Mouse (Mus musculus): Measurements from ENCODE around the gene Apof. TPM values are rescaled to one million over a fixed set of nuclear protein-coding genes. Genes with fewer than 3 reads are reported as not detected.

Apof gene
- not detected for polyA plus RNA-seq (2017; shearing (Covaris generic))

GRCm38 (mm10) chr10:128268371-128268770, at the start of gene Apof:
Gene Apof, plus strand, starts transcription at chr10:128268671.

GRCm38 (mm10) chr10:128225538-128225937, 42.9 kb upstream of the Apof start, which contains the start of gene Mip:
Gene Mip, plus strand, starts transcription at chr10:128225838.

DNA sequence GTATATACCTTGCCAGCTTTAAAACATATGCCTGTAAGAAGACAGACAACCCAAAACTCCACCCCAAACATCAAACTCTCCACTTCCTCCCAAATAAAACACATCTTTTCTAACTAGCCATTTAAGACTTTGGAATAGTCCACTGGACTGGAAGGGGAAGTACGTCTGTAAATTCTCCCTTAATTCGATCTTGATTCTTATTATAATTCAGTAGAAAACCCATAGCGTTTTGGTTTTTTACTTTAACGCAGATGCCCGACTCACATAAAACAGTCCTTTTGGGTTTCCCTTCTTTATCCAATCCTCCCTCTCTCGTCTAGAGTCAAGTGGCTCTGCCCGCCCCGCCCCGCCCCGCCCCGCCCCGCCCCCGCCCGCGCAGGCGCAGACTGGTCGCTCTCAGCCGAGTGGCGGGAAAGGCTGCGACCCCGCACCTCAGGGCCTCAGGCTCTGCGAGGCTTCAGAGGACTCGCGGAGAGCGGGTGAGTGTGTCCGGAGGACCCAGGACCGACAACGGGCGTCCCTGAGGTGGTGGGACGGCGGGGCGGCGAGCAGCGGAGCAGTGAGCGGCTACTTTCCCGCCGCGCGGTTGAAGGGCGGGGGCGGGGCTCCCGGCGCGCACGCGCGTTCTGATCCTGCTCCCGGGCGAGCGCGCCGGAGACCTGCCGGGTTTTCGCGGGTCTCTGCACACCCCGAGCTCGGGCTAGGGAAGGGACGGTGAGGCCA, 36.6 kb upstream of the Apof start, which contains the start of gene Timeless:
Timeless (plus strand) TSS at position 369 of the 723 bp plus-strand sequence.

GRCm38 (mm10) chr10:128253677-128254255, 14.7 kb upstream of the Apof start, which contains the start of gene Apon:
Gene Apon, plus strand, starts transcription at chr10:128254096.

GRCm38 (mm10) chr10:128270287-128270841, 1.9 kb downstream of the Apof start, which contains the start of gene Stat2:
Gene Stat2, plus strand, starts transcription at chr10:128270559.

GRCm38 (mm10) chr10:128298702-128299171, 30.3 kb downstream of the Apof start, which contains the start of gene Il23a:
Gene Il23a, minus strand, starts transcription at chr10:128298752.

GRCm38 (mm10) chr10:128303126-128304021, 34.9 kb downstream of the Apof start, which contains the start of gene Pan2:
Gene Pan2, plus strand, starts transcription at chr10:128303335.

Other genes starting within 250 kb of the Apof start
- 434 TPM for gene Naca, start 233.1 kb upstream of the Apof start, polyA plus RNA-seq (2017; shearing (Covaris generic))
- 208 TPM for gene Ptges3, start 209.7 kb upstream of the Apof start, polyA plus RNA-seq (2017; shearing (Covaris generic))
- 1,081 TPM for gene Atp5b, start 185.4 kb upstream of the Apof start, polyA plus RNA-seq (2017; shearing (Covaris generic))
- gene Baz2a, start 177.1 kb upstream of the Apof start, polyA plus RNA-seq (2017; shearing (Covaris generic)) = 57.3 TPM
- gene Rbms2, start 88.4 kb upstream of the Apof start, polyA plus RNA-seq (2017; shearing (Covaris generic)) = 32.3 TPM
- gene Gls2, start 74.2 kb upstream of the Apof start, polyA plus RNA-seq (2017; shearing (Covaris generic)) = 4.7 TPM
- gene Spryd4, start 56.9 kb upstream of the Apof start, polyA plus RNA-seq (2017; shearing (Covaris generic)) = 13.5 TPM
- gene Mip, start 42.8 kb upstream of the Apof start, polyA plus RNA-seq (2017; shearing (Covaris generic)) = not detected
- gene Timeless, start 36.6 kb upstream of the Apof start, polyA plus RNA-seq (2017; shearing (Covaris generic)) = 8.9 TPM
- not detected for gene Apon, start 14.6 kb upstream of the Apof start, polyA plus RNA-seq (2017; shearing (Covaris generic))
- 34.0 TPM for gene Stat2, start 1.9 kb downstream of the Apof start, polyA plus RNA-seq (2017; shearing (Covaris generic))
- gene Il23a, start 30.1 kb downstream of the Apof start, polyA plus RNA-seq (2017; shearing (Covaris generic)) = not detected
- 38.5 TPM for gene Pan2, start 34.7 kb downstream of the Apof start, polyA plus RNA-seq (2017; shearing (Covaris generic))
- 20.3 TPM for gene Cnpy2, start 53.8 kb downstream of the Apof start, polyA plus RNA-seq (2017; shearing (Covaris generic))
- gene Cs, start 69.1 kb downstream of the Apof start, polyA plus RNA-seq (2017; shearing (Covaris generic)) = 107 TPM
- 24.7 TPM for gene Coq10a, start 100.3 kb downstream of the Apof start, polyA plus RNA-seq (2017; shearing (Covaris generic))
- 6.6 TPM for gene Ankrd52, start 108.4 kb downstream of the Apof start, polyA plus RNA-seq (2017; shearing (Covaris generic))
- not detected for gene Slc39a5, start 132.6 kb downstream of the Apof start, polyA plus RNA-seq (2017; shearing (Covaris generic))
- 47.4 TPM for gene Nabp2, start 142.8 kb downstream of the Apof start, polyA plus RNA-seq (2017; shearing (Covaris generic))
- gene Rnf41, start 143.0 kb downstream of the Apof start, polyA plus RNA-seq (2017; shearing (Covaris generic)) = 24.5 TPM
- gene Smarcc2, start 190.6 kb downstream of the Apof start, polyA plus RNA-seq (2017; shearing (Covaris generic)) = 86.8 TPM
- gene Myl6, start 225.5 kb downstream of the Apof start, polyA plus RNA-seq (2017; shearing (Covaris generic)) = 1,164 TPM
- gene Myl6b, start 230.0 kb downstream of the Apof start, polyA plus RNA-seq (2017; shearing (Covaris generic)) = 2.0 TPM